Comparison of ENCODE assay signal across 28 mouse cellular contexts in genomic region chr11:104074763-104075162, GRCm38 (mm10). TPM values are rescaled to one million over a fixed set of nuclear protein-coding genes. Genes with fewer than 3 reads are reported as not detected.
DNase-seq lines count a peak whose midpoint lies in the region; ATAC-seq and TF ChIP-seq lines count a peak whose summit lies in the region.
"Had no signal": no experiment of that assay in that cellular context is flagged by ENCODE, and none has a peak within 500 bp of the region (broad histone marks: within the 10 kb centered on the region; RNA-seq: fewer than 3 reads in every experiment).

No protein-coding gene starts in this region.

- TF ChIP-seq CTCF in left cerebral cortex, adult 2 months (IDR thresholded peaks at IDR 0.05), result no peak
- TF ChIP-seq CTCF in olfactory bulb, adult 2 months (IDR thresholded peaks at IDR 0.05; ENCODE audit: insufficient read depth, low read depth, low read length), result no peak

- WGBS in olfactory bulb, adult 2 months, result 64% methylated on average over 1 of the region's 1 CpGs
- WGBS in hindbrain, embryonic 12.5 days, result 57% methylated on average over 1 of the region's 1 CpGs

- no peak for DNase-seq in frontal cortex, postnatal 14 days (ENCODE audit: low spot score in 2 of 2)
- no peak for DNase-seq in left cerebral cortex, adult 2 months (ENCODE audit: extremely low spot score in 1 of 2, low spot score in 2 of 2)
- DNase-seq in left cerebral cortex, postnatal 4 days, result no peak
- DNase-seq: adrenal gland, adult 8-10 months; adrenal gland, postnatal 14 days; adrenal gland, postnatal 36 days; B cell, adult 2 months; cerebellum, adult 11 months; cerebellum, adult 18-20 months; cerebellum, adult 8-10 months; cerebellum, adult 9-11 months; cerebellum, postnatal 25 days; embryo, embryonic 11 days had no signal

- H3K4me2 ChIP-seq in hindbrain, embryonic 12.5 days (replicated peaks), result no peak overlapping the region
- H3K4me2 ChIP-seq: embryonic facial prominence, embryonic 13.5 days; embryonic facial prominence, embryonic 15.5 days; forebrain, embryonic 12.5 days had no signal

- no peaks in the 10 kb centered on the region for H3K27me3 ChIP-seq in hindbrain, embryonic 12.5 days
- H3K27me3 ChIP-seq: CH12.LX; embryonic facial prominence, embryonic 15.5 days; forebrain, embryonic 12.5 days had no signal

- H3K9me3 ChIP-seq in hindbrain, embryonic 12.5 days (replicated peaks), result no peaks in the 10 kb centered on the region
- H3K9me3 ChIP-seq: embryonic facial prominence, embryonic 13.5 days; embryonic facial prominence, embryonic 15.5 days; forebrain, embryonic 10.5 days; forebrain, embryonic 12.5 days; G1E had no signal

- intact Hi-C loops in left cerebral cortex, adult 2 months (cut with DNase I), result loop anchor here (2.0 to 5.0 kb wide), 2 partner anchors 46 to 77 kb away; no protein-coding TSS in a partner anchor
- intact Hi-C loops in left cerebral cortex, postnatal 4 days (cut with DNase I), result no loop called here

- H3K9ac ChIP-seq in hindbrain, embryonic 12.5 days, result no peak overlapping the region
- H3K9ac ChIP-seq: embryonic facial prominence, embryonic 13.5 days; embryonic facial prominence, embryonic 15.5 days; forebrain, embryonic 12.5 days had no signal

- no peaks in the 10 kb centered on the region for H3K36me3 ChIP-seq in hindbrain, embryonic 12.5 days
- H3K36me3 ChIP-seq: embryonic facial prominence, embryonic 13.5 days; embryonic facial prominence, embryonic 15.5 days; forebrain, embryonic 10.5 days; forebrain, embryonic 12.5 days; G1E had no signal

- H3K4me1 ChIP-seq in olfactory bulb, adult 2 months (ENCODE audit: control insufficient read depth, insufficient read depth, low read length), result peaks cover 15% of the 10 kb centered on the region
- no peaks in the 10 kb centered on the region for H3K4me1 ChIP-seq in hindbrain, embryonic 12.5 days
- H3K4me1 ChIP-seq: embryonic facial prominence, embryonic 13.5 days; embryonic facial prominence, embryonic 15.5 days had no signal

- no peak for TF ChIP-seq POLR2A in olfactory bulb, adult 2 months (IDR thresholded peaks at IDR 0.05; ENCODE audit: insufficient read depth, low read depth, low read length)

- peak; percentile 86 for ATAC-seq in frontal cortex, adult (ENCODE audit: low TSS enrichment)
- no peak for ATAC-seq in hindbrain, embryonic 12.5 days (ENCODE audit: low FRiP score)
- ATAC-seq: activated CD4-positive, CD25-positive, alpha-beta regulatory T cell, adult 4 months; CD4-positive, CD25-positive, alpha-beta regulatory T cell, adult 4 months; forebrain, embryonic 14.5 days; forebrain, embryonic 16.5 days; Patski had no signal

- no peak overlapping the region for H3K4me3 ChIP-seq in left cerebral cortex, adult 2 months
- no peak overlapping the region for H3K4me3 ChIP-seq in olfactory bulb, adult 2 months (ENCODE audit: insufficient read depth, low read depth, low read length)
- no peak overlapping the region for H3K4me3 ChIP-seq in hindbrain, embryonic 12.5 days
- H3K4me3 ChIP-seq: embryonic facial prominence, embryonic 13.5 days; embryonic facial prominence, embryonic 15.5 days; erythroblast, embryonic 14.5 days; forebrain, embryonic 10.5 days; forebrain, embryonic 12.5 days had no signal

- peak overlapping the region; percentile 75 for H3K27ac ChIP-seq in left cerebral cortex, adult 2 months
- H3K27ac ChIP-seq in olfactory bulb, adult 2 months (ENCODE audit: insufficient read depth, low read depth, low read length), result peak overlapping the region; percentile 81
- H3K27ac ChIP-seq in hindbrain, embryonic 12.5 days, result no peak overlapping the region
- H3K27ac ChIP-seq: embryonic facial prominence, embryonic 13.5 days; embryonic facial prominence, embryonic 15.5 days; forebrain, embryonic 10.5 days; forebrain, embryonic 12.5 days had no signal

RNA-seq across cellular contexts. Expression of gene Crhr1, which starts 57.9 kb away (rescaled TPM):
- 10 to 100 TPM; 27.9 to 31.8 TPM for total RNA-seq in left cerebral cortex, adult 2 months (2021)
- 10 to 100 TPM; 23.8 to 26.0 TPM for total RNA-seq in left cerebral cortex, postnatal 4 days (2021)
- polyA plus RNA-seq in olfactory bulb, adult 2 months (2012; ENCODE audit: insufficient read depth, insufficient read length, low replicate concordance, missing spikeins), result not detected in 2 replicates
- 1.8 and 2.9 TPM in 2 replicates for polyA plus RNA-seq in hindbrain, embryonic 12.5 days (2016; fragmentation: Nextera tagmentation; extraction: Ambion mirVana)
- total RNA-seq: adrenal gland, postnatal 14 days; CH12.LX; G1E had no signal
- polyA plus RNA-seq: activated CD4-positive, CD25-positive, alpha-beta regulatory T cell, adult 4 months; CD4-positive, CD25-positive, alpha-beta regulatory T cell, adult 4 months; erythroblast, embryonic 14.5 days; G1E; Patski had no signal
